Mouse (Mus musculus) spleen, embryonic (tissue): ENCODE results near the gene Rorb.

Experiments
- CTCF ChIA-PET: fragments of 350-600 bp; sonication (Branson Sonifier 250); formaldehyde crosslinking; loops from one replicate; lab custom pipeline; 2022; lab: Charles Lee

Gene Rorb

DNA sequence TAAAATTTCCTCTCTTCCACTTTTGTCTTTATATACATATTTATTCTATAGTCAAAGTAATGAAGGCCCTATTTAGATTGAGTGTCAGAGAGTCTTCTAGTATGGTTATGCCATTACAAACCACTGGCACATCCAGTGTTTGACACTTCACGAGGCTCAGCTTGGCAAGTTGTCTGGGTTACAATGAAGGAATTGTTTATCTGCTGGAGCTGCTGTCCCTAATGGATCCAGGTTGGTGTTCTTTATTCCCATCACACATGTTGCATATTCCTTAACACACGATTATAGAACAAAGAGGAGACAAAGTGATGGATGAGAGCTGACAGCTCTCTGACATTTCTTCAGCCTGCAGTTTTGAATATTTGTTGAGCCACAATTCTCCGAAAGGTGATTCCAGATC lies 77.0 kb downstream of the Rorb start:
- CTCF ChIA-PET: no interaction called here

DNA sequence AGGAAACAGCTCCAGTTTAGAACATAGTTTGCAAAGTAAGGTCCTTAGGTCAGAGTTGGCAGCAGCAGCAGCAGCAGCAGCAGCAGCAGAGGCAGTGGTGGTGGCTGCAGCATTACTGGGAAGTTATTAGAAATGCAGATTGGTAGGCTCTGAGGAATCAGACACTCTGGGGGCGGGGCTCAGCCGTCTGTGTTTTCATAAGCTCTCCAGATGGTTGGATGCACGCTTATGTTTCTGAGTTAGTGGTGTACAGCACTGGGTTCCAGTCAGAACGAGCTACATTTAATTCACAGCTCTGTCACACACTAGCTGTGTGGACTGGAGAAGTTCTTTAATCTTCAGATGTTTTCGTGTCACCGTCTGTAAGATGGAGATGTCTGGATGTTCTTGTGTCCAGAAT lies 105.9 kb downstream of the Rorb start:
- CTCF ChIA-PET: no interaction called here

DNA sequence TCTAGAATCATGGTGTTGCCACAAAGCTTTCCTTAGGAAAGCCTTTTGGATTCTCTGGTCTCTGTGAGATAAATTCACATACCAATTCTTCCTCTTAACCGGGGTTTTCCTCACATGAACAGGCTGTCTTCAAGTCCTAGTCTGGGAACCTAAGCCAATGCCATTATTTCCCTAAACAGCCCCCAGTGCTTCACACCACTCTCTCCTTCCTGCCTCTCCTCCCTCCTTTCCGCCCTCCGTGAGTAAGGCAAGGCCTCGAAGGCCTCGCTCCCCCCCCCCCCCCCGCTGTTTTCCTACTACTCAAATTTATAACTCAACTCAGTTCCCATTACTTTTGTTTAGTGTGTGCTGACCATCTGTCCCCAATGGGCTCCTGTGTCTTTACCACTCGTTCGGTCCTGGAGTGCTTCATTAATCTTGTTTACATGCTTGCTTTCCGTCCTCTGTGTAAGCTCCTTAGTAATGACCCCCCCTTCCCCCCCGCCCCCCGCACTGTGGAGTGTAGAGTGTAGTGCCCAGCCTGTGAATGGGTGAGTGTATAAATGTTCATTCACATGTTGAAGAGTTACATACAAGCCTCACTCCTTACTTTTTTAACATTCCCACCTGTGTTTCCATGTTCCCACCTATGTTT lies 106.9 kb downstream of the Rorb start:
- CTCF ChIA-PET: no interaction called here

DNA sequence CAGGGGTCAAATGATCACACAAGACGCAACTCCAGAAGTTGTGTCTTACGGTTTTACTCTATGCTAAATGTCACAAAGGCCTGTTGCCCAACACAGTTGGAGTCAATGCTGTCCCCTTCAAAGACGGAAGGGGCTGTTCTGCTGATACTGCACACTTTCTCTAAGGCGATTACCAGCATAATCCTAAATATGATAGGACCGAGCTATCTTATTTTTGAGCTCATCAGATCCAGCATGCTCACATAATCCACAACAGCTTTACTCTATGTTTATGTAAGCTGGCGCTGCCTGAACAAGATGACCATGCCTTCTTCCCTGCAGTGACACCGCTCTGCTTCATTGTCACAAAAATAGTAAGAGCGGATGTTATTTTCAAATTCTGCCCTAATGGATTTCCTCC lies 112.0 kb downstream of the Rorb start:
- CTCF ChIA-PET: no interaction called here

DNA sequence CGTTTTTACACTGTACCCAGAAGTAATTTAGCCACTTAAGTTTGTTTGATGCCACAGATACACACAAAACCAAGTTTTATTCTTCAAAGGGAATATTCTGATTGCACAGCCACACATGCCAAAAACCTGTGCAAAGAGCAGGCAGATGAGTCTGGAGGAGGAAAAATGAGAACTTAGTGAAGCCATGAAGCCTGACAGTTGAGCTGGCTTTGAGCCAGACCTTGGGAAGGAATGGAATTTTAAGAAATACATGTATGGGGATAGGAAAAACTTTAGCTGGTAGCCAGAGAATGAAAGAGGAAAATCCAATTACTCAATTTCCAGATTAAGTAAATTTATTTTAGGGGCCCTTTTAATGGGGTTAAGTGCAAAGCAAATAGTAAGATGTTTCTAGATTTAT lies 113.3 kb downstream of the Rorb start:
- CTCF ChIA-PET: no interaction called here

DNA sequence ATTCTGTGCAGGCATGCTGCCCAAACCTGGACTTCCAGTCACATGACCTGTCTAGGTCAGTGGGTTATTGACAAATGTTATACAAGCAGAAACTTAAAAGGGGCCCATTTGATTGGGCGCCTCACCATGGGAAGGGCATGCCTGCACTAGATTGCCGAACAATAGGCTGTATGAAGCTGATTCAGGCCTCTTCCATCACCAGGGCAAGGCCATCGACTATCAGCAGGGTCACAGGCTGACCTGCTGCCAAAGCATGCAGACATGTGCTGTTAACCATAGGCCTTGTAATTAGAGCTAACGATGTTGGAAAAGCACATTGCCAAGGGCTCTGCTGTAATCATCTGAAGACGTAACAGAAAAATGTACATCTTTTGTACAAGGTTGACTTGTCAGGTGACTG lies 131.0 kb downstream of the Rorb start:
- CTCF ChIA-PET: no interaction called here

DNA sequence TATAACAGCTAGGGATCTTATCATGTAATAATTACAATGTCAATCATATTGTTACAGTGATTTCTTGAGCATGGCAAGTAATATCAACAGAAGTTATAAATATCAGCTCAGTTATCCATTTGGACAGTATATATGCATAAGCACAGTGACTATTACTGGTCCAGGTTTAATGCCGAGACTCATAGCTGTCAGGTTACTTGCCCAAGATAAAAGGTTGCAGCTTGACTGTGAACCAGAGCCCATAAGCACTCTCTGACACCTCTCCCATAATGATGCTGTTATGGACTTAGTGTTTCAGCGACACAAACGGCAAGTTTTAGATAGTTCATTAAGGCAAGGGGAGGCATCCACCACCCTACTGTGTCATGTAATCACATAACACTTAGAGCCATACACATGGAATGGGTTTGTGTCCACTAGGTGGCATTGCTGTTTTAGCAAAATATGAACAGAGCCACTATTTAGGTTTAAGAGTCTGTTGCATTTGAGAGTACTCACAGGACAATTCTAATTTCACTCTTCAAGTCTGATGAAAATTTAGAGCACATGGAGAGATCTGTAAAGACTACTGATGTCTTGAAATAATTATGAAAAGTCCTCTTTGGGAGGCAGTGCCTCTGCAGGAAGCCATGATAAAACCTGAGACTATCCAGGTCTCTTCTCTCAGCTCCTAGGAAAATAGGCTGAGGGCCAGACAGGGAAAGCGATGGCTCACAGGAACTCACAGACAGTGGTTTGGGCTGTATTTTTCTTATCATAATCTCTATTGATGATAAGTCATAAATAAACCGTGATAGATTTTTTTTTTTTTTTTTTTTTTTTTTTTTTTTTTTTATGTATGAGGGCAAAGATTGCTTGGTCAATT lies 136.0 kb downstream of the Rorb start:
- CTCF ChIA-PET: no interaction called here

- CTCF ChIA-PET: interaction anchor here (0.6 kb wide), 1 partner anchor 922 kb away, joined by 6 read pairs; no protein-coding TSS in a partner anchor
Observed at GRCm38 (mm10) chr19:18969386-18969785, 141.6 kb downstream of the Rorb start.

DNA sequence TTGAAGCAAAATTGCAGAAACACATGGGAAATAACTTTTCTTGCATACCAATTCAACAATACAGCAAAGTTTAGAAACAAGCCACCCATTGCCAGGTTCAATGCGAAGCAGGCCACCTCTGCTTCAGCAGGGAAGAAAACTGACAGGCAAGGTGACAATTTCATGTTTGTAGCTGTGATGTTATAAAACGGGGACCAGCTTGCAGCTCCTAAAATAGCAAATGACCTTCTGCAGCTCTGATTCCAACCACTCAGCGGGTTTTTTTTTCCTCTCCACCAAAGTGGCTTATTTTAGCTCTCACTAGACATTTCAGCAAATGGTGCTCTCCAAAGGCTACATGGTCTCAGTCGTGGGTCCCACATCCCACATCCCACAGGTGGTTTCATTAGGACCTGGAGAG lies 143.7 kb downstream of the Rorb start:
- CTCF ChIA-PET: no interaction called here

- CTCF ChIA-PET: no interaction called here
Observed at GRCm38 (mm10) chr19:18959862-18960261, 151.1 kb downstream of the Rorb start.

DNA sequence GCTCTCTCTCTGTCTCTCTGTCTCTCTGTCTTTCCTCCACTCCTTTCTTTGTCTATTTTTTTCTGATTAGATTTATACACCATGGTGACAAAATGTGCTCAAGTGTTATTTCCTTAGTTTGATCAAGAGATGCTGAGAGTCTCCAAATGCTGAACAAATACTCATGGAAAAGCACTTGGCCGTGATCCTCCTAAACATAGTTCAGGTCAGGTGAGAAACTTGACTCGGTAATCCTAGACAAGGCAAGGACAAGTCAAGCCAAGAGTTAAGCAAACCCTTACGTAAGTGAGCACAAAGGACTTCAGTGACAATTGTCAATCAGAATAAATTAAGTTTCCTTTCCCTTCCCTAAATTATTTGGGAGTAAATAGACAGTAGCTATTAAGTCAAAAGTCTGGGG lies 158.2 kb downstream of the Rorb start:
- CTCF ChIA-PET: no interaction called here

GRCm38 (mm10) chr19:18947193-18947592 lies 163.8 kb downstream of the Rorb start:
- CTCF ChIA-PET: no interaction called here

DNA sequence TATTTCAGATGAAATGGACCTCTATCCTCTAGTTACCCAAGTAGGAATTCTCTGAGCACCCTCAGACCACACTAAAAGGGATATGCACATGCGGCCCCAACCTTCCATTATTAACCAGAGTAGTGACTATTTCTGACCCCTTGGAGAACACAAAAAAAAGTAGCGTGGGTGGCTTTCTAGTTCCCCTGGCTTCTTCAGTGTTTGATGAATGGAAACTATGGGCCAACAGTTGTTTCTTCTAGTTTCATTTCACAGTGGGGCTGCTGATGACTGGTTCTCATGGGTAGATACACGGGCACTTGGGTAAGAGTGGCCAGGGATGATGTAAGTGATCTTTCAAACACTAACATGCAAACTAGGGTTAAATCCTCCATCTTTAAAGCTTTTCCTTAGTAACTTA lies 165.7 kb downstream of the Rorb start:
- CTCF ChIA-PET: no interaction called here

- CTCF ChIA-PET: no interaction called here
Observed at GRCm38 (mm10) chr19:18941391-18941790, 169.6 kb downstream of the Rorb start.

GRCm38 (mm10) chr19:18911755-18912340 lies 199.1 kb downstream of the Rorb start:
- CTCF ChIA-PET: no interaction called here

DNA sequence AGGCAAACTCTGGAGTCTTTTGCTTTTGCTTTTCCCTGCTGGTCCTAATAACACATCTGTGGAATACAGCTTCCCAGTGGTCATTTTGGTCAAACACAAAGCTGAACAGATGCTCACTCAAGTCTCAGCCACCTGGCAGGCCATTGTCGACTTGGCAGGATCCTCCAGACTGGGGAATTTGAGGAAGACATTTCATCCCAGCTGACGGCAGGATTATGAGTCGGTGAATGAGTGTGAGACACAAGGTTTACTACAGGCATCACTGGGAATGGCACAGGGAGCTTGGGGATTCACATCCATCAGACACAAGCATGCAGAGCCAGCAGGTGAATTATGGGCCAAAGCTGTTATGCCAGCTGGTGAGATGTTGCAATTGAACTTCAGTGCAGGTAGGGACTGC lies 201.4 kb downstream of the Rorb start:
- CTCF ChIA-PET: no interaction called here

- CTCF ChIA-PET: no interaction called here
Observed at GRCm38 (mm10) chr19:18905511-18905910, 205.5 kb downstream of the Rorb start.

DNA sequence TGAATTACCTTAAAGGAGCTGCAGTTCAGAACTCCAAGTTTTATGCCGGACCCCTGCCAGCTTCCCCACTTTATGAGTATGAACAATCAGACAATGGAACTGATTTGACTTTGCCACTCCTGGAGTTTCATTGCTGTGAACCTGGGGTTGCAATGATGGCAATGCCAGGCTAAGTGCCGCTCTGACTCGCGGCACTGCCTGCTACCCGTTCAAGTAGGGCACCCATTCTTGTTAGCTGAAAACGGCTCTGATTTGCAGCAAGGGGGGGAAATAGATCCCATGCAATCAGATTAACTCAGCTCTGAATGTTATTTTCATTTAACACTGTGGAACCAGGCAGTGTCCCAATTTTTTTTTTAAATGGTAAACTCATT lies 208.3 kb downstream of the Rorb start:
- CTCF ChIA-PET: no interaction called here

- CTCF ChIA-PET: no interaction called here
Observed at GRCm38 (mm10) chr19:18902041-18902693, 208.8 kb downstream of the Rorb start.

- CTCF ChIA-PET: no interaction called here
Observed at GRCm38 (mm10) chr19:18898238-18898637, 212.8 kb downstream of the Rorb start.

GRCm38 (mm10) chr19:18890216-18890615 lies 220.8 kb downstream of the Rorb start:
- CTCF ChIA-PET: no interaction called here

GRCm38 (mm10) chr19:18889632-18890031 lies 221.4 kb downstream of the Rorb start:
- CTCF ChIA-PET: no interaction called here
